Mouse (Mus musculus) CH12.LX (cell line): ENCODE results near the gene Irf2. TPM values are rescaled to one million over a fixed set of nuclear protein-coding genes. Genes with fewer than 3 reads are reported as not detected.

Source experiments
- DNase-seq: peaks from one replicate; pipeline ENCODE4 v3.0.0-alpha.2; 2013; ENCODE audit errors: extremely low read depth
- H3K27ac ChIP-seq: 2 replicates; pipeline ENCODE4 v1.5.1; 2012; ENCODE audit warnings: low read depth, mild to moderate bottlenecking, control low read depth, moderate library complexity; ENCODE audit not compliant: insufficient read depth
- H3K27me3 ChIP-seq: replicated peaks from 2 replicates; pipeline ENCODE3; 2012; ENCODE audit warnings: inconsistent platforms
- H3K36me3 ChIP-seq, 2 experiments: replicated peaks in 1 of 2; 2 replicates each; pipeline versions ENCODE3 to v1.6.1; 2012; ENCODE audit warnings: inconsistent platforms in 1 of 2, low read length in 1 of 2, mild to moderate bottlenecking in 1 of 2, mixed read lengths in 1 of 2, moderate library complexity in 1 of 2; ENCODE audit not compliant: control insufficient read depth in 1 of 2, insufficient read depth in 1 of 2
- H3K4me1 ChIP-seq, 2 experiments: 2 replicates each; pipeline ENCODE4 v1.6.1; 2012; ENCODE audit warnings: inconsistent platforms in 1 of 2, moderate library complexity in 1 of 2; ENCODE audit not compliant: insufficient read depth in 2 of 2, control insufficient read depth in 1 of 2
- H3K4me2 ChIP-seq: 2 replicates; pipeline ENCODE4 v1.6.1; 2012; ENCODE audit warnings: low read depth, mild to moderate bottlenecking, control low read depth; ENCODE audit not compliant: poor library complexity, insufficient read depth, severe bottlenecking
- H3K4me3 ChIP-seq, 3 experiments: fragments of 150-350 bp in 1 of 3; sonication (generic) in 1 of 3; replicated peaks in 1 of 3; 2 replicates each; pipeline versions ENCODE3 to v1.5.1; 2011 to 2012; ENCODE audit warnings: low read depth in 2 of 3, low read length in 2 of 3, mild to moderate bottlenecking in 2 of 3, moderate library complexity in 2 of 3, control low read depth in 1 of 3, improper control_type of control experiment in 1 of 3, inconsistent platforms in 1 of 3, mixed read lengths in 1 of 3; ENCODE audit not compliant: poor library complexity in 1 of 3
- H3K79me2 ChIP-seq: replicated peaks from 2 replicates; pipeline ENCODE4 v1.6.1; 2012; ENCODE audit warnings: mild to moderate bottlenecking, moderate library complexity; ENCODE audit not compliant: control insufficient read depth, poor library complexity, insufficient read depth, severe bottlenecking; ENCODE audit errors: extremely low read depth
- H3K9ac ChIP-seq: 2 replicates; pipeline ENCODE4 v1.6.1; 2012; ENCODE audit warnings: low read depth, mild to moderate bottlenecking, control low read depth, moderate library complexity; ENCODE audit not compliant: insufficient read depth
- H3K9me3 ChIP-seq: replicated peaks from 2 replicates; pipeline ENCODE3; 2012; ENCODE audit warnings: low read length, inconsistent platforms, mixed read lengths
- BHLHE40 ChIP-seq: IDR thresholded peaks from 2 replicates; pipeline ENCODE4 v1.6.1; 2011; ENCODE audit warnings: mild to moderate bottlenecking, low read depth, low read length, improper control_type of control experiment
- CHD1 ChIP-seq: IDR thresholded peaks from 2 replicates; pipeline ENCODE4 v1.6.1; 2012; ENCODE audit warnings: low read depth, low read length, improper control_type of control experiment, inconsistent platforms
- CHD2 ChIP-seq: IDR thresholded peaks from 2 replicates; pipeline ENCODE4 v1.6.1; 2011; ENCODE audit warnings: low read length, improper control_type of control experiment
- HCFC1 ChIP-seq: IDR thresholded peaks from 2 replicates; pipeline ENCODE4 v1.6.1; 2012; ENCODE audit warnings: low read depth, mild to moderate bottlenecking, inconsistent platforms, low read length, improper control_type of control experiment
- JUN ChIP-seq: IDR thresholded peaks from 2 replicates; pipeline ENCODE4 v1.6.1; 2011; ENCODE audit warnings: low read depth, mild to moderate bottlenecking, low read length, improper control_type of control experiment, moderate library complexity; ENCODE audit not compliant: insufficient read depth
- JUND ChIP-seq: conservative IDR thresholded peaks from 2 replicates; pipeline ENCODE4 v1.6.1; 2011; ENCODE audit warnings: low read depth, low read length, improper control_type of control experiment
- MAFK ChIP-seq: IDR thresholded peaks from 2 replicates; pipeline ENCODE4 v1.6.1; 2011; ENCODE audit warnings: low read length, improper control_type of control experiment; ENCODE audit not compliant: insufficient replicate concordance
- MAX ChIP-seq: IDR thresholded peaks from 2 replicates; pipeline ENCODE4 v1.6.1; 2011; ENCODE audit warnings: low read length, improper control_type of control experiment
- MAZ ChIP-seq: IDR thresholded peaks from 2 replicates; pipeline ENCODE4 v1.6.1; 2012; ENCODE audit warnings: low read depth, mild to moderate bottlenecking, inconsistent platforms, low read length, improper control_type of control experiment, moderate library complexity
- MYC ChIP-seq: IDR thresholded peaks from 2 replicates; pipeline ENCODE4 v1.6.1; 2011; ENCODE audit warnings: low read depth, mild to moderate bottlenecking, improper control_type of control experiment, low read length
- NRF1 ChIP-seq: IDR thresholded peaks from 2 replicates; pipeline ENCODE4 v1.6.1; 2014; ENCODE audit warnings: low read depth, mild to moderate bottlenecking, inconsistent platforms, low read length, improper control_type of control experiment, moderate library complexity
- PAX5 ChIP-seq: IDR thresholded peaks from 2 replicates; pipeline ENCODE4 v1.6.1; 2012; ENCODE audit warnings: low read length, inconsistent platforms, mixed read lengths
- POLR2AphosphoS2 ChIP-seq: IDR thresholded peaks from 2 replicates; pipeline ENCODE4 v1.6.1; 2011; ENCODE audit warnings: low read depth, low read length, improper control_type of control experiment
- SMC3 ChIP-seq: IDR thresholded peaks from 2 replicates; pipeline ENCODE4 v1.6.1; 2011; ENCODE audit warnings: low read depth, low read length, improper control_type of control experiment
- TCF12 ChIP-seq: IDR thresholded peaks from 2 replicates; pipeline ENCODE4 v1.6.1; 2014; ENCODE audit warnings: low read depth, mild to moderate bottlenecking, inconsistent platforms, low read length, improper control_type of control experiment
- USF1 ChIP-seq: IDR thresholded peaks from 2 replicates; pipeline ENCODE4 v1.6.1; 2014; ENCODE audit warnings: low read depth, mild to moderate bottlenecking, inconsistent platforms, low read length, improper control_type of control experiment
- USF2 ChIP-seq: conservative IDR thresholded peaks from 2 replicates; pipeline ENCODE4 v1.6.1; 2011; ENCODE audit warnings: low read depth, low read length, improper control_type of control experiment
- ZKSCAN1 ChIP-seq: IDR thresholded peaks from 2 replicates; pipeline ENCODE4 v1.6.1; 2012; ENCODE audit warnings: low read depth, inconsistent platforms, low read length, improper control_type of control experiment, borderline replicate concordance
- ZMIZ1 ChIP-seq: IDR thresholded peaks from 2 replicates; pipeline ENCODE4 v1.6.1; 2012; ENCODE audit warnings: low read depth, mild to moderate bottlenecking, inconsistent platforms, low read length, improper control_type of control experiment
- dilution Hi-C: fragments of 300-500 bp; cut with MboI; formaldehyde crosslinking; loops from 2 replicates; pipeline ENCODE4 v1.14.3; 2020; ENCODE audit warnings: low sequenced_read_pairs; ENCODE audit not compliant: extremely low pct_unique_long_range_greater_than_20kb, extremely low pct_ligation_motif_present
- in situ Hi-C: fragments of 300-500 bp; cut with MboI; formaldehyde crosslinking; loops from 3 replicates; pipeline ENCODE4 v1.14.3; 2019; ENCODE audit warnings: low sequenced_read_pairs, low pct_ligation_motif_present, low pct_unique_long_range_greater_than_20kb, mixed read lengths
- polyA plus RNA-seq: library from polyadenylated mRNA; unstranded; fragments of >175 nt; gene quantifications from 2 replicates; pipeline ENCODE4 v1.2.1, GENCODE M21; 2012; ENCODE audit warnings: low read depth; ENCODE audit not compliant: insufficient read length
- total RNA-seq, 2 experiments: library from RNA; depleted of rRNA; stranded (reverse); fragments of 300-350 nt in 1 of 2; fragments of >200 nt in 1 of 2; gene quantifications; 2 replicates each; pipeline ENCODE4 v1.2.3; 2012 to 2014

Irf2 gene
- total and polyA plus RNA-seq, 3 experiments = 7.1 to 37.4 (median 10.2) TPM

DNA sequence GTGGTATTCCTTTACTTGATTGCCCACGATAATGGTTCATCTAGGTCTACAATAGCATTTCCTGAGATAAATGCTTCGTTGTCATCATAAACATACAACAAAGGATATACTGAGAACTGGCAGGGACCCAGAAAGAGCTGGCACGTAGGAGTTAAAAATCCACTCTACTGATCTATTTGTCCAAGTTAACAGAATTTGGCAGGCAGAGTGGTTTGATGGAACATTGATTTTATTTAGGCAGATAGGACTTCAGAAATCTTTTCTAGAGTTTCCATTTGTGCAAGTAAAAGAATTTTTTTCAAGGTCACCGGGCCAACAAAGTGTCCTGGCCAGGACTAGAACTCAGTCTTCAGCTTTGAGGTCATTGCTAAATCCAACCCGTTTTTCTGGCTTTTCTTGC is 98.5 kb downstream of the Irf2 start:
- TF ChIP-seq POLR2AphosphoS2 (no peak), HCFC1 (no peak), JUN (no peak), ZMIZ1 (no peak), PAX5 (no peak), USF2 (no peak), NRF1 (no peak), MAFK (no peak), JUND (no peak), SMC3 (no peak), CHD1 (no peak), MAX (no peak), TCF12 (no peak), CHD2 (no peak), USF1 (no peak), ZKSCAN1 (no peak)
- dilution Hi-C loops = no loop called here
- DNase-seq = no peak
- Histone ChIP-seq H3K27me3 (no peaks in the 10 kb centered on the region), H3K4me1 (peaks cover 15 to 52% of the 10 kb centered on the region in 2 experiments), H3K9ac (no peak overlapping the region), H3K27ac (no peak overlapping the region), H3K4me2 (no peak overlapping the region), H3K4me3 (no peak overlapping the region), H3K9me3 (no peaks in the 10 kb centered on the region), H3K79me2 (no peaks in the 10 kb centered on the region), H3K36me3 (peaks cover 20 to 88% of the 10 kb centered on the region in 2 experiments)
- in situ Hi-C loops = no loop called here

DNA sequence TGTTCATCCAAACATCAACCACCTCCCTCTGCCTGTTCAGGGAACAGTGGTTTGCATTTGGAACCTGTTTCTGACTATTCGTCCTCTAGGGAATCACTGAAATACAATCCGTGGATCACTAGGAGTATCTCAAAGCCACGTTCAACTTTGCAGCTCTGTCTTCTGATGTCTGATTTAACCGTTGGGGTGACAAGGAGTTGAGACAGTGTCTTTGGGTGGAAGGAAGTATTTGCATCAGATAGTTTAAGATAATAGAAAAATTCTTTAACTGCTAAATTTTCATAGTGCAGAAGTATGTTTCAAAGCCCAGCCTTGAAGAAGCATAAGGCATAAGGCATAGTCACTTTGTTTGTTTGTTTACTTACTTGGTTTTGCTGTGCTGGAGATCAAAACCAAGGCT is 100.9 kb downstream of the Irf2 start:
- peaks cover 16 to 71% of the 10 kb centered on the region in 2 experiments for H3K36me3 ChIP-seq
- peaks cover 24 to 74% of the 10 kb centered on the region in 2 experiments for H3K4me1 ChIP-seq
- no peaks in the 10 kb centered on the region for H3K27me3 ChIP-seq
- no peak overlapping the region for H3K4me3 ChIP-seq
- H3K79me2 ChIP-seq = no peaks in the 10 kb centered on the region
- no peak overlapping the region for H3K27ac ChIP-seq
- H3K4me2 ChIP-seq = no peak overlapping the region
- in situ Hi-C loops (loop anchor here (10.0 kb wide), 1 partner anchor 94 kb away; no protein-coding TSS in a partner anchor), dilution Hi-C loops (no loop called here)
- no peak for TF ChIP-seq MYC
- no peak for TF ChIP-seq BHLHE40
- no peak for TF ChIP-seq MAZ
- DNase-seq = no peak
- no peaks in the 10 kb centered on the region for H3K9me3 ChIP-seq
- no peak overlapping the region for H3K9ac ChIP-seq
